Mouse (Mus musculus) gastrocnemius, postnatal 4 days (tissue): Measurements from ENCODE around the gene Zfp513. TPM values are rescaled to one million over a fixed set of nuclear protein-coding genes. Genes with fewer than 3 reads are reported as not detected.

Source experiments
- DNase-seq, 2 experiments: peaks; one replicate each; pipeline ENCODE4 v3.0.0; 2021 to 2022; ENCODE audit warnings: low spot score in 2 of 2, mixed read lengths in 2 of 2
- total RNA-seq, 2 experiments: library from RNA; stranded (reverse); gene quantifications; 2 replicates each; pipeline ENCODE4 v1.2.3; 2021

Gene Zfp513
- total RNA-seq, 2 experiments from 2014 or later: 12.2 to 13.0 TPM

GRCm38 (mm10) chr5:31201042-31201741 is 911 bp downstream of the Zfp513 start:
- DNase-seq: no peak

GRCm38 (mm10) chr5:31200327-31200768 is 1.8 kb downstream of the Zfp513 start:
- DNase-seq: no peak

DNA sequence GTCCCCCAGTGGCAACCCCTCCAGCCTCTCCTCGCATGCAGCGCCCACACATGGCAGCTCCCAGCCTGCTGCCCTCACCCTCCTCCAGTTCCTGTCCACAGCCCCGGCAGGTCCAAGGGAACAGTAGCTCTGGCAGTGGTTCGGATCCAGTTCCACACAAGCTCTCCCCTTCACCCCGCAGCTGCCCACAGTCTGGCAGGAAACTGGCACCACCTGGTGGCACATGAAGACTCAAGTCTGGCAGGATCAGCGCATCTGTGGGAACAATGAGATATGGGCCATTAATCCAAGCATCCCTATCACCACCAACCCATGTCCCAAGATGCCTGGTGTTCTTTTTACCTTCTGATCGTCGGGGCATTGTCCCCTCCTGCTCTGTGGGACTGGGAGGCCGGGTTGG is 2.2 kb downstream of the Zfp513 start:
- DNase-seq: no peak

DNA sequence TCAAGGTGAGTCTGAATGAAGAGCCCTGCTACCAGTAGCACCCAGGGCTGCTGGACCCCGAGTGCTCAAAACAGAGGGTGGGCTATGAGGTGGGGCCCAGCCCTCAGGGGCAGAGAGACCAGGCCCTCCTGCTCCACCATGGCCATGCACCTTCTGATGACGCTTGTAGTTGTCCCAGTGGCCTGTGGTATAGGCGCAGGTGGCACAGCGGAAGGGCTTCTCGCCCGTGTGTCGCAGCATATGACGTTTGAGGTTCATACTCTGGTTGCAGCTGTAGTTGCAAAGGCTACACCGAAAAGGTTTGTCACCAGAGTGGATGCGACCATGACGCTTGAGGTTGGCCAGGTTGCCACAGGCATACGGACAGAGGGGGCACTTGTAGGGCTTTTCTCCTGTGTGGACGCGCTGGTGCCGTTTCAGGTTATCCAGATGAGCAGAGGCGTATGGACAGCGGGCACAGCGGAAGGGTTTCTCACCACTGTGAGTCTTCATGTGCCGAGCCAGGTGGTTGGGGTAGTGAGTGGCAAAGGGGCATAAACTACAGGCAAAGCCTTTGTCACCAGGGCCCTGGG is 2.7 kb downstream of the Zfp513 start:
- no peak for DNase-seq

DNA sequence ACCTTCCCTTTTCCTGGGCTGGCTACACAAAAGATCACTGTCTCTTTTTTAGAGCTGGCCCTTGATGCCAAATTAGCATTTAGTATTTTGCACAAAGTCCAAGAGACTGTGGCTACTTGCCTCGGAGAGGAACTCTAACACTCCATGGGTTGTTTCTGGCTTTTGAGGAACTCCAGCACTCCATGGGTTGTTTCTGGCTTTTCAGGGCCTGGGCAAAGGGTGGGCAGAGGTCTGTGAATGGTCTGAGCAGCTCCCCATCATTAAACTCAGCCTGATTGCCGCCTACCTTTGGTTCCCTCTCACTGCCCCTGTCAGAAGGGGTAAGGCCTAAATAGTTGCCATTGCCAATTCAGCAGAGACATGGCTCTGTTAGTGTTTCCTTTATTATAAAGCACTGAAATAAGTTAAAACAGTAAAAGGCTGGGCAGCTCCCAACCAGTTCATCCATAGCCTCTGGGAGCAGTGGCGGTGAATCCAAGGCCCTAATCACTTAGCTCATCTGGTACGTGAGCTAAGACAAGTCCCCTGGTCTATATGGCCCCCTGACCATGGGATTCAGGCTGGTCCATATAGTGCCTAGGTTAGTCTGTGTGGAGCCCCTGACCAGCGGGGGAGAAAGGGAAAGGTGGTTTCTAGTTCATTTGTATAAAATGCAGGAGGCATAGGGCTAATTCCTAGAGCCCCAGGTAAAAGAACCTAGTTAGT is 3.3 kb downstream of the Zfp513 start:
- no peak for DNase-seq

- no peak for DNase-seq
Observed at GRCm38 (mm10) chr5:31198170-31198569, 3.9 kb downstream of the Zfp513 start.

GRCm38 (mm10) chr5:31197072-31197471 is 5.0 kb downstream of the Zfp513 start:
- DNase-seq: no peak

GRCm38 (mm10) chr5:31196207-31196606 is 5.9 kb downstream of the Zfp513 start:
- no peak for DNase-seq

GRCm38 (mm10) chr5:31195671-31196070 is 6.4 kb downstream of the Zfp513 start:
- no peak for DNase-seq

- no peak for DNase-seq
Observed at GRCm38 (mm10) chr5:31194486-31195485, 7.3 kb downstream of the Zfp513 start.

DNA sequence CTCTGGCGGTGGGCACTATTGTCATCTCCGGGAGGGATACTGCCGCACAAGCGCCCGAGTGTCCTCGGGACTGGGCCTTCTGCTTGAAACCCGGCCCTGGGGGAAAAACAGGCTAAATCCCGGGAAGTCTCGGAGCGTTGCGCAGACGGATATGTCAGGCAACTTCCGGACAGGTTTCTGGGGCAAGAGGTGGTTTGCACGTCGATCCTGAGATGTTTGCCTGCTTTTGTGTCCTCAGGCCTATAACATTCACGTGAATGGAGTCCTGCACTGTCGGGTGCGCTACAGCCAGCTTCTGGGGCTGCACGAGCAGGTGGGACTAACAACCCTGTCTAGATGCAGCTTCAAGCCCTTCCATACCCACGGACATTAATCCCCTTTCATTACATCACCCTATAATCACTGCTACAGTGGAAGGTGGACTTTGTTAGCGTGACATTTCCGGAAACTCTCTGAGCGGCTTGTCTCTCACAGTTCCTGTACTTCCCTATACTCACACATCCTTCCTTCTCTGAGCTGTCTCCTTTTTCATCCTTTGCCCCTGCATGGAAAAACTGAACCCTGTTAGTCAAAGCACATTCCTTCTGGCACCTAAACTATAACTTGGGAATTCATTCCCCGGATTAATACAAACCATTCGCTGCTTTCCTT is 8.3 kb downstream of the Zfp513 start:
- DNase-seq: no peak

DNA sequence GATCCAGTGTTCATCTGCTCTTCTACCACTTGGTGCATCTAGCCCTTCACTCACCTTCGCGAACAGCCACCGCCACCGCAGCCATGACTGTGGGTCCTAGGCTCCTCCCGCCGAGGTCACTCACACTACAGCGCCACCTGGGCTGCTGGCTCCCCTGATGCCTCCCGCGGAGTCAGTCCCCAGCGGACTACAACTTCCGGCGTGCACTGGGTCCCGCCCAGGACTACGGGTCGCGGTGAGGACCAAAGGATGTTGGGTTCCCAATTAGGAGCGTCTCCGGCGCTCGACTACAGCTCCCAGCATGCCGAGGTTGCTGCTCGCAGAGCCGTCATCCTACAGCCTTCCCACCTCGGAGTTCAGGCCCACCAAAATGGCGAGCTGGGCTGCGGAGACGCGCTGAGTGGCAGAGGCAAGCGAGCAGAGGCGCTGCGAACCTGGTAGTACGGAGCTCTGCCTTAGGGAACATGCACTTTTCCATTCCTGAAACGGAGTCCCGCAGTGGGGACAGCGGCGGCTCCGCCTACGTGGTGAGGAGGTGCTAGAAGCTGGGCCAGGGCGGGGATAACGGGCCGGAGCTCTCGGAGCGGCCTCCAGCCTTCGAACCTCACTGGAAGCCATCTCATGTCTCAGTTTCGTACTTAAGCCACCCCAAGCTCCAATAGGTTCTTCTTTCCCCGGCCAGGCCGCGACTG is 9.0 kb downstream of the Zfp513 start, which contains the start of the genes Snx17 and Eif2b4:
Gene Snx17, plus strand, starts transcription at position 289 of the 692 bp plus-strand sequence.
Gene Eif2b4, minus strand, starts transcription at position 492 of the 692 bp plus-strand sequence.
- peak; percentile 94 to 99 for DNase-seq

GRCm38 (mm10) chr5:31192045-31192938 is 9.8 kb downstream of the Zfp513 start:
- DNase-seq: peak in 1 of 2 experiments; percentile 75

DNA sequence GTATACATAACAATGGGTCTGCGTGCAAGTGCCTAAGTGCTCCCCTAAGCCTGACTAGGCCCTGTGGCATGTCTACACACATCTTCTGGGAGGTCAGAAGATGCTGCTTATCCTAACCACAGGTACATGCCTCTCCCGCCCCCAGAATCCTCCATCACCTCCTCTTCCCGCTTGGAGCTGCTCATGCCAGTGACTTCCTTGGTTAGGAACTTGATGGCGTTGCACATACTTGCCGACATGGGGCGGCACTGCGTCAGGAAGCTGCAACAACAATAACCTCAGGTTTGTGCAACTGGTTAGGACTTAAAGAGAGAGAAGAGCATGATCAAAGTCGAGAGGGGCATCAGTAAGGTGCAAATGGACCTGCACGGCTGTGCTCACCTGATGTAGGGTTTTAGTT is 11.9 kb downstream of the Zfp513 start:
- DNase-seq: no peak

DNA sequence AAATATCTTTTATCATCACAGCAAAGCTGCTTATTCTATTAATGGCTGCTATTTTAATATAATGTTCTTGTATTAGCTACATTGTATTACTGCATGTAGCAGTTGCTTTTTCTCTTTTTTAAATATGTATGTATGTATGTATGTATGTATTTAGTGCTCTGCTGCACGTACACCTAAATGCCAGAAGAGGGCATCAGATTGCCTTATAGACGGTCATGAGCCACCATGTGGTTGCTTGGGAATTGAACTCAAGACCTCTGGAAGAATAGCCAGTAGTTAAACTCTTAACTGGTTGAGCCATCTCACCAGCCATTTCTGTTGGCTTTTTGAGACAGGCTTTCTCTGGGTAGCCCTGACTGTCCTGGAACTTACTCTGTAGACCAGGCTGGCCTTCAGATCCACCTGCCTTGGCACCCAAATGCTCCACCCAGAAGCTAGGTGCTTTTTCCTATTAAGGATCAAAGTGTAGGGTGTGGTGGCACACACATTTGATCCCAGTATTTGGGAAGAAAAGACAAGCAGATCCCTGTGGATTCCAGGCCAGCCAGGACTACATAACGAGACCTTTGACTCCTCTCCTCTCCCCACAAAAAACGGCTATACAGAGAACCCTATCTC is 13.8 kb downstream of the Zfp513 start:
- DNase-seq: no peak

DNA sequence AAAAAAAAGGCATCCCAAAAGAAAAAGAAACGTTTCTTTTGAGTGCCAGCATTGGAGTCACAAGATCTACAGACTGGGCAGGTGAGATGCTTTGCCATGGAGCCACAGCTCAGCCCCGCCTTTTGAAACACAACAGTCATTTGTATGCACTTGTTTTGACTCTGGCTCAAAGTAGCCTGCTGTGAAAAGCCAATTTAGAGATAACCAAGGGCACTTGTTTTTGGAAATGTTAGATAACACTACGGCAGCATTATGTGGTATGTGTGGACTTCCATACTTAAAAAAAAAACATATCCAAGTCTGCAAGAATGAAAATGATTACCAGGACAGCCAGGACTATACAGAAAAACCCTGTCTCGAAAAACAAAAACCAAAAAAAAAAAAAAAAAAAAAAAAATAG is 18.4 kb downstream of the Zfp513 start:
- no peak for DNase-seq

- no peak for DNase-seq
Observed at GRCm38 (mm10) chr5:31181183-31181770, 20.8 kb downstream of the Zfp513 start.
